Mouse (Mus musculus) ES-Bruce4 (cell line): ENCODE measurements around the gene Mlycd.

Source experiments
- CTCF ChIP-seq: IDR thresholded peaks from one replicate; pipeline ENCODE4 v1.8.1; 2011; ENCODE audit warnings: low read depth, low read length
- EP300 ChIP-seq: IDR thresholded peaks from 2 replicates; pipeline ENCODE4 v1.6.1; 2011; ENCODE audit warnings: low read depth, low read length; ENCODE audit not compliant: insufficient read depth
- POLR2A ChIP-seq: IDR thresholded peaks from one replicate; pipeline ENCODE4 v1.8.1; 2011; ENCODE audit warnings: low read length; ENCODE audit not compliant: insufficient read depth

GRCm38 (mm10) chr8:119408311-119408710, 13.6 kb downstream of the Mlycd start:
- no peak for TF ChIP-seq CTCF
- TF ChIP-seq POLR2A, result no peak
- TF ChIP-seq EP300, result no peak
